Mouse (Mus musculus) thymus, adult 2 months (tissue): ENCODE measurements around the gene Slc25a31.

Source experiments
- CTCF ChIP-seq: fragments of 200-500 bp; IDR thresholded peaks from 2 replicates; pipeline ENCODE4 v1.5.1; 2012; ENCODE audit warnings: mild to moderate bottlenecking, control low read depth, low read length, moderate library complexity, borderline replicate concordance; ENCODE audit not compliant: control insufficient read depth, poor library complexity, insufficient read depth; ENCODE audit errors: extremely low read depth
- POLR2A ChIP-seq: fragments of 200-500 bp; IDR thresholded peaks from 2 replicates; pipeline ENCODE4 v1.6.1; 2012; ENCODE audit warnings: mild to moderate bottlenecking, low read length, control low read depth, moderate library complexity; ENCODE audit not compliant: control insufficient read depth, poor library complexity, insufficient read depth; ENCODE audit errors: extremely low read depth

- TF ChIP-seq POLR2A (no peak), CTCF (no peak)
Measured at GRCm38 (mm10) chr3:40685855-40686515, 22.7 kb upstream of the Slc25a31 start.
